ENCODE assay signal across 8 mouse cellular contexts in genomic region chr1:84286682-84287111, GRCm38 (mm10).
DNase-seq lines count a peak whose midpoint lies in the region; ATAC-seq and TF ChIP-seq lines count a peak whose summit lies in the region.

No protein-coding gene starts in this region.

- H3K27me3 ChIP-seq in heart, embryonic 11.5 days (ENCODE audit: control insufficient read depth, insufficient read depth, low read length) = peaks cover 7% of the 10 kb centered on the region; the same call in 1 of the 2 replicates
- H3K27me3 ChIP-seq in forebrain, embryonic 10.5 days (ENCODE audit: poor library complexity, severe bottlenecking) = peaks cover 36% of the 10 kb centered on the region
- no peaks in the 10 kb centered on the region for H3K27me3 ChIP-seq in hindbrain, embryonic 14.5 days (ENCODE audit: control insufficient read depth, insufficient read depth, low read length)
- H3K27me3 ChIP-seq in midbrain, embryonic 11.5 days (ENCODE audit: control insufficient read depth, insufficient read depth, low read length) = peaks cover 5% of the 10 kb centered on the region; the same call in 1 of the 2 replicates
- H3K27me3 ChIP-seq in small intestine, adult 2 months (ENCODE audit: control insufficient read depth, insufficient read depth, low read length) = peaks cover 6% of the 10 kb centered on the region; the same call in 1 of the 2 replicates

- DNase-seq in heart, adult 18-20 months = peak; percentile 70 to 78
- DNase-seq in adrenal gland, postnatal 36 days = peak; percentile 23 to 64
- DNase-seq in forebrain, embryonic 10.5 days (ENCODE audit: extremely low spot score, low spot score) = peak; percentile 34
- peak; percentile 84 for DNase-seq in hindbrain, embryonic 14.5 days (ENCODE audit: low spot score)
- peak; percentile 71 for DNase-seq in left cerebral cortex, adult 11 months (ENCODE audit: low spot score)
- DNase-seq in midbrain, embryonic 11.5 days (ENCODE audit: low spot score, missing footprints) = peak; percentile 97

- no peaks in the 10 kb centered on the region for H3K4me1 ChIP-seq in heart, embryonic 11.5 days (ENCODE audit: control insufficient read depth, insufficient read depth, low read length)
- peaks cover 20% of the 10 kb centered on the region for H3K4me1 ChIP-seq in forebrain, embryonic 10.5 days
- peaks cover 12% of the 10 kb centered on the region for H3K4me1 ChIP-seq in hindbrain, embryonic 14.5 days (replicated peaks; ENCODE audit: control insufficient read depth, insufficient read depth, low read length)
- H3K4me1 ChIP-seq in midbrain, embryonic 11.5 days (ENCODE audit: control insufficient read depth, insufficient read depth, low read length) = peaks cover 2% of the 10 kb centered on the region; the same call in 1 of the 2 replicates
- H3K4me1 ChIP-seq in small intestine, adult 2 months (ENCODE audit: control insufficient read depth, insufficient read depth, insufficient read length, low read length) = no peaks in the 10 kb centered on the region

- WGBS in heart, embryonic 11.5 days (ENCODE audit: insufficient replicate concordance) = 29% methylated on average over 6 of the region's 6 CpGs
- 40% methylated on average over 6 of the region's 6 CpGs for WGBS in forebrain, embryonic 10.5 days
- 21% methylated on average over 6 of the region's 6 CpGs for WGBS in hindbrain, embryonic 14.5 days
- 26% methylated on average over 6 of the region's 6 CpGs for WGBS in midbrain, embryonic 11.5 days
- 32% methylated on average over 6 of the region's 6 CpGs for WGBS in small intestine, adult 2 months

- H3K4me3 ChIP-seq in heart, embryonic 11.5 days (ENCODE audit: low read depth, low read length) = no peak overlapping the region
- H3K4me3 ChIP-seq in forebrain, embryonic 10.5 days = no peak overlapping the region
- no peak overlapping the region for H3K4me3 ChIP-seq in hindbrain, embryonic 14.5 days (replicated peaks; ENCODE audit: low read length)
- no peak overlapping the region for H3K4me3 ChIP-seq in midbrain, embryonic 11.5 days (ENCODE audit: low read depth, low read length)
- no peak overlapping the region for H3K4me3 ChIP-seq in small intestine, adult 2 months (ENCODE audit: low read depth, low read length)

- no peak overlapping the region for H3K27ac ChIP-seq in heart, embryonic 11.5 days (ENCODE audit: low read depth, low read length)
- H3K27ac ChIP-seq in forebrain, embryonic 10.5 days = no peak overlapping the region
- 0 out of 2 replicates have a peak overlapping the region, but pooled peaks have one; percentile 22 for H3K27ac ChIP-seq in hindbrain, embryonic 14.5 days
- H3K27ac ChIP-seq in midbrain, embryonic 11.5 days (ENCODE audit: low read depth, low read length) = no peak overlapping the region
- H3K27ac ChIP-seq in small intestine, adult 2 months (ENCODE audit: insufficient read depth, low read depth, low read length) = no peak overlapping the region

- H3K9ac ChIP-seq in heart, embryonic 11.5 days (ENCODE audit: low read depth, low read length) = no peak overlapping the region
- no peak overlapping the region for H3K9ac ChIP-seq in hindbrain, embryonic 14.5 days
- H3K9ac ChIP-seq in midbrain, embryonic 11.5 days (ENCODE audit: low read length) = no peak overlapping the region

- no peaks in the 10 kb centered on the region for H3K9me3 ChIP-seq in heart, embryonic 11.5 days (replicated peaks; ENCODE audit: control insufficient read depth, low read length)
- no peaks in the 10 kb centered on the region for H3K9me3 ChIP-seq in forebrain, embryonic 10.5 days
- H3K9me3 ChIP-seq in hindbrain, embryonic 14.5 days (ENCODE audit: control insufficient read depth, low read length) = no peaks in the 10 kb centered on the region
- no peaks in the 10 kb centered on the region for H3K9me3 ChIP-seq in midbrain, embryonic 11.5 days (ENCODE audit: control insufficient read depth, low read length)

- peak; percentile 47; the same call in 1 of the 2 replicates for TF ChIP-seq CTCF in small intestine, adult 2 months (IDR thresholded peaks at IDR 0.05; ENCODE audit: extremely low read depth, insufficient read length, insufficient replicate concordance, low read depth, low read length)

- no peak for TF ChIP-seq POLR2A in small intestine, adult 2 months (IDR thresholded peaks at IDR 0.05; ENCODE audit: low read depth, low read length)

- no peak overlapping the region; the same call in 1 of the 2 replicates for H3K4me2 ChIP-seq in heart, embryonic 11.5 days
- no peak overlapping the region for H3K4me2 ChIP-seq in hindbrain, embryonic 14.5 days (replicated peaks)
- H3K4me2 ChIP-seq in midbrain, embryonic 11.5 days = no peak overlapping the region

- no peaks in the 10 kb centered on the region for H3K36me3 ChIP-seq in heart, embryonic 11.5 days (ENCODE audit: control insufficient read depth, insufficient read depth, low read length)
- no peaks in the 10 kb centered on the region for H3K36me3 ChIP-seq in forebrain, embryonic 10.5 days (replicated peaks)
- H3K36me3 ChIP-seq in hindbrain, embryonic 14.5 days (replicated peaks; ENCODE audit: control insufficient read depth, insufficient read depth) = no peaks in the 10 kb centered on the region
- H3K36me3 ChIP-seq in midbrain, embryonic 11.5 days (ENCODE audit: control insufficient read depth, insufficient read depth, low read length) = no peaks in the 10 kb centered on the region
- no peaks in the 10 kb centered on the region for H3K36me3 ChIP-seq in small intestine, adult 2 months (ENCODE audit: control insufficient read depth, insufficient read depth, low read length)

- ATAC-seq in heart, embryonic 11.5 days (replicated peaks; ENCODE audit: insufficient number of reproducible peaks, low FRiP score, low TSS enrichment) = no peak
- peak; percentile 46; the same call in 1 of the 2 replicates for ATAC-seq in hindbrain, embryonic 14.5 days (ENCODE audit: low FRiP score)
- 0 out of 2 replicates have a peak, but pooled peaks have one; percentile 29 for ATAC-seq in midbrain, embryonic 11.5 days (ENCODE audit: low FRiP score)

Comparison
In these comparisons a context has a peak if more than half of its experiments do, and no peak if none do; other contexts are left out.
1. DNase-seq: peak in every context shown above with its lines; median percentile 97 in midbrain, embryonic 11.5 days; 84 in hindbrain, embryonic 14.5 days; 74 in heart, adult 18-20 months; 71 in left cerebral cortex, adult 11 months; 44 in adrenal gland, postnatal 36 days; 34 in forebrain, embryonic 10.5 days.